Mouse (Mus musculus) cortical plate, adult 2 months (tissue): ENCODE data around the gene Xlr3b. TPM values are rescaled to one million over a fixed set of nuclear protein-coding genes. Genes with fewer than 3 reads are reported as not detected.
"Not testable (repeated sequence)": the region's sequence is repeated elsewhere in the genome, so short reads cannot be mapped to it uniquely, and the experiment has no call there.

Experiments
- H3K27ac ChIP-seq: fragments of 200-500 bp; 2 replicates; pipeline ENCODE4 v1.5.1; 2012; ENCODE audit warnings: low read length, control low read depth, inconsistent platforms; ENCODE audit not compliant: insufficient read depth
- H3K4me1 ChIP-seq: fragments of 200-500 bp; 2 replicates; pipeline ENCODE4 v1.6.1; 2011; ENCODE audit warnings: low read length; ENCODE audit not compliant: control insufficient read depth, insufficient read depth
- H3K4me3 ChIP-seq: fragments of 200-500 bp; 2 replicates; pipeline ENCODE4 v1.5.1; 2011; ENCODE audit warnings: mild to moderate bottlenecking, low read length, control low read depth; ENCODE audit not compliant: insufficient read depth
- CTCF ChIP-seq: fragments of 200-500 bp; IDR thresholded peaks from 2 replicates; pipeline ENCODE4 v1.5.1; 2011; ENCODE audit warnings: mild to moderate bottlenecking, control low read depth, low read length; ENCODE audit not compliant: insufficient read depth; ENCODE audit errors: extremely low read depth
- POLR2A ChIP-seq: fragments of 200-500 bp; IDR thresholded peaks from 2 replicates; pipeline ENCODE4 v1.6.1; 2011; ENCODE audit warnings: mild to moderate bottlenecking, low read length, control low read depth; ENCODE audit not compliant: insufficient read depth; ENCODE audit errors: extremely low read depth
- polyA plus RNA-seq: library from polyadenylated mRNA; depleted of rRNA; stranded (reverse); fragments of >200 nt; gene quantifications from 2 replicates; pipeline ENCODE4 v1.2.3, GENCODE M21; 2012; rRNA removed

Gene Xlr3b
- 4.6 and 5.3 TPM in 2 replicates for polyA plus RNA-seq

GRCm38 (mm10) chrX:73191934-73192333 lies at the start of gene Xlr3b:
Gene Xlr3b (plus strand): TSS chrX:73192207.
- H3K27ac ChIP-seq, H3K4me1 ChIP-seq, H3K4me3 ChIP-seq: not testable (repeated sequence)

- H3K27ac ChIP-seq, H3K4me1 ChIP-seq, H3K4me3 ChIP-seq: not testable (repeated sequence)
Measured at GRCm38 (mm10) chrX:73143218-73143618, 48.8 kb upstream of the Xlr3b start.

GRCm38 (mm10) chrX:73148496-73148895 lies 43.5 kb upstream of the Xlr3b start, which contains the start of gene Xlr5b:
Gene Xlr5b (plus strand): TSS chrX:73148796.
- not testable (repeated sequence) for H3K27ac ChIP-seq, H3K4me1 ChIP-seq, H3K4me3 ChIP-seq

- not testable (repeated sequence) for H3K4me3 ChIP-seq, H3K4me1 ChIP-seq, H3K27ac ChIP-seq
Measured at GRCm38 (mm10) chrX:73149350-73149749, 42.7 kb upstream of the Xlr3b start, which contains the start of gene DXBay18. Gene DXBay18 (minus strand): TSS chrX:73149450.

GRCm38 (mm10) chrX:73176889-73177288 lies 15.1 kb upstream of the Xlr3b start, which contains the start of gene Spin2d:
Gene Spin2d (minus strand): TSS chrX:73176989.
- H3K4me1 ChIP-seq, H3K27ac ChIP-seq, H3K4me3 ChIP-seq: not testable (repeated sequence)

GRCm38 (mm10) chrX:73213819-73214564 lies 22.0 kb downstream of the Xlr3b start, which contains the start of gene Xlr4b:
Gene Xlr4b (plus strand): TSS chrX:73214333.
- not testable (repeated sequence) for H3K4me1 ChIP-seq, H3K4me3 ChIP-seq, H3K27ac ChIP-seq

- TF ChIP-seq CTCF, result no peak
- Histone ChIP-seq H3K4me1 (no peaks in the 10 kb centered on the region), H3K27ac (no peak overlapping the region), H3K4me3 (no peak overlapping the region)
Measured at GRCm38 (mm10) chrX:73225365-73225764, 33.4 kb downstream of the Xlr3b start.

GRCm38 (mm10) chrX:73227914-73228605 lies 36.1 kb downstream of the Xlr3b start, which contains the start of gene F8a:
Gene F8a (plus strand): TSS chrX:73228291.
- TF ChIP-seq POLR2A (peak; percentile 83), CTCF (no peak)
- H3K27ac ChIP-seq, result peak within 1 kb of the TSS; percentile 99
- no peaks in the 10 kb centered on the region for H3K4me1 ChIP-seq
- H3K4me3 ChIP-seq, result peak within 1 kb of the TSS; percentile 59

GRCm38 (mm10) chrX:73228606-73229214 lies 36.7 kb downstream of the Xlr3b start:
- TF ChIP-seq CTCF (no peak), POLR2A (no peak)
- Histone ChIP-seq H3K4me1 (no peaks in the 10 kb centered on the region), H3K27ac (peak overlapping the region; percentile 99), H3K4me3 (peak overlapping the region; percentile 59)

GRCm38 (mm10) chrX:73229288-73229687 lies 37.3 kb downstream of the Xlr3b start:
- peak overlapping the region; percentile 59 for H3K4me3 ChIP-seq
- H3K4me1 ChIP-seq, result no peaks in the 10 kb centered on the region
- H3K27ac ChIP-seq, result no peak overlapping the region
- no peak for TF ChIP-seq POLR2A
- TF ChIP-seq CTCF, result no peak

- H3K4me3 ChIP-seq, H3K4me1 ChIP-seq, H3K27ac ChIP-seq: not testable (repeated sequence)
Measured at GRCm38 (mm10) chrX:73242821-73243325, 50.9 kb downstream of the Xlr3b start, which contains the start of gene Xlr4c. Gene Xlr4c (minus strand): TSS chrX:73243130.

Other genes starting within 250 kb of the Xlr3b start
- gene Zfp185, start 204.9 kb upstream of the Xlr3b start, polyA plus RNA-seq, result 0.91 and 0.94 TPM in 2 replicates
- gene Pnma5, start 155.1 kb upstream of the Xlr3b start, polyA plus RNA-seq, result 0.13 and 0.25 TPM in 2 replicates
- 15.9 and 20.8 TPM in 2 replicates for gene Pnma3, start 127.4 kb upstream of the Xlr3b start, polyA plus RNA-seq
- 0.64 and 0.67 TPM in 2 replicates for gene Xlr4a, start 109.7 kb upstream of the Xlr3b start, polyA plus RNA-seq
- 2.0 and 3.6 TPM in 2 replicates for gene Xlr3a, start 95.1 kb upstream of the Xlr3b start, polyA plus RNA-seq
- gene Gm14685, start 75.2 kb upstream of the Xlr3b start, polyA plus RNA-seq, result 0.28 and 0.31 TPM in 2 replicates
- gene Xlr5b, start 43.4 kb upstream of the Xlr3b start, polyA plus RNA-seq, result not detected in 2 replicates
- 0.52 and 0.55 TPM in 2 replicates for gene DXBay18, start 42.8 kb upstream of the Xlr3b start, polyA plus RNA-seq
- not detected in 2 replicates for gene Spin2d, start 15.2 kb upstream of the Xlr3b start, polyA plus RNA-seq
- 0.93 and 1.6 TPM in 2 replicates for gene Xlr4b, start 22.1 kb downstream of the Xlr3b start, polyA plus RNA-seq
- 14.9 and 15.2 TPM in 2 replicates for gene F8a, start 36.1 kb downstream of the Xlr3b start, polyA plus RNA-seq
- 0.17 and 0.29 TPM in 2 replicates for gene Xlr4c, start 50.9 kb downstream of the Xlr3b start, polyA plus RNA-seq
- not detected in 2 replicates for gene Xlr3c, start 73.2 kb downstream of the Xlr3b start, polyA plus RNA-seq
- gene Xlr5a, start 100.8 kb downstream of the Xlr3b start, polyA plus RNA-seq, result not detected in 2 replicates
- not detected in 2 replicates for gene Xlr5c, start 100.8 kb downstream of the Xlr3b start, polyA plus RNA-seq
- gene Gm45015, start 144.6 kb downstream of the Xlr3b start, polyA plus RNA-seq, result not detected in 2 replicates
- 17.5 and 17.7 TPM in 2 replicates for gene Zfp275, start 150.4 kb downstream of the Xlr3b start, polyA plus RNA-seq
- gene Gm18336, start 206.5 kb downstream of the Xlr3b start, polyA plus RNA-seq, result 0.08 and 0.13 TPM in 2 replicates
- gene Zfp92, start 218.9 kb downstream of the Xlr3b start, polyA plus RNA-seq, result 0.90 and 1.0 TPM in 2 replicates
- not detected in 2 replicates for gene Trex2, start 243.1 kb downstream of the Xlr3b start, polyA plus RNA-seq